8 mouse cellular contexts compared by ENCODE assay signal in genomic region chr7:132576891-132577290, GRCm38 (mm10). TPM values are rescaled to one million over a fixed set of nuclear protein-coding genes. Genes with fewer than 3 reads are reported as not detected.
A peak's percentile ranks its signal among the peaks of the same experiment; 100 is the strongest.
DNase-seq lines count a peak whose midpoint lies in the region; ATAC-seq and TF ChIP-seq lines count a peak whose summit lies in the region.

No protein-coding gene starts in this region.

- no peak for TF ChIP-seq CTCF in forebrain, postnatal 0 days (IDR thresholded peaks at IDR 0.05; ENCODE audit: low read depth)

- H3K36me3 ChIP-seq in forebrain, embryonic 10.5 days (replicated peaks), result no peaks in the 10 kb centered on the region
- no peaks in the 10 kb centered on the region for H3K36me3 ChIP-seq in forebrain, postnatal 0 days (ENCODE audit: insufficient read depth)
- H3K36me3 ChIP-seq in lung, embryonic 16.5 days (ENCODE audit: control insufficient read depth, insufficient read depth, low read length), result no peaks in the 10 kb centered on the region
- no peaks in the 10 kb centered on the region for H3K36me3 ChIP-seq in limb, embryonic 11.5 days (ENCODE audit: control insufficient read depth, insufficient read depth, low read length)
- H3K36me3 ChIP-seq in stomach, embryonic 15.5 days, result no peaks in the 10 kb centered on the region

- no peak for DNase-seq in forebrain, embryonic 10.5 days (ENCODE audit: extremely low spot score, low spot score)
- DNase-seq in forebrain, postnatal 0 days, result no peak
- DNase-seq in lung, postnatal 25 days (ENCODE audit: low spot score), result no peak
- DNase-seq in limb, embryonic 11.5 days (ENCODE audit: low spot score), result no peak
- DNase-seq in frontal cortex, postnatal 25 days (ENCODE audit: low spot score in 2 of 2), result no peak
- no peak for DNase-seq in left cerebral cortex, postnatal 4 days

- no peaks in the 10 kb centered on the region for H3K9me3 ChIP-seq in forebrain, embryonic 10.5 days
- H3K9me3 ChIP-seq in forebrain, postnatal 0 days (ENCODE audit: low read length), result no peaks in the 10 kb centered on the region
- no peaks in the 10 kb centered on the region for H3K9me3 ChIP-seq in lung, embryonic 16.5 days (ENCODE audit: control insufficient read depth, low read length)
- H3K9me3 ChIP-seq in limb, embryonic 11.5 days (ENCODE audit: control insufficient read depth, low read length), result no peaks in the 10 kb centered on the region
- no peaks in the 10 kb centered on the region for H3K9me3 ChIP-seq in stomach, embryonic 15.5 days

- no peak for ATAC-seq in forebrain, postnatal 0 days
- ATAC-seq in lung, embryonic 16.5 days (ENCODE audit: low read depth), result no peak
- no peak for ATAC-seq in limb, embryonic 11.5 days (ENCODE audit: insufficient number of reproducible peaks, low FRiP score, low TSS enrichment, low read depth)
- no peak for ATAC-seq in stomach, embryonic 15.5 days (ENCODE audit: insufficient read depth, low FRiP score, low read depth)

- peak overlapping the region; percentile 73; the same call in 1 of the 2 replicates for H3K4me3 ChIP-seq in forebrain, embryonic 10.5 days
- no peak overlapping the region for H3K4me3 ChIP-seq in forebrain, postnatal 0 days (ENCODE audit: low read depth, low read length)
- peak overlapping the region; percentile 71; the same call in 1 of the 2 replicates for H3K4me3 ChIP-seq in lung, embryonic 16.5 days (ENCODE audit: low read length)
- H3K4me3 ChIP-seq in limb, embryonic 11.5 days (ENCODE audit: low read depth, low read length), result no peak overlapping the region
- H3K4me3 ChIP-seq in stomach, embryonic 15.5 days (replicated peaks), result peak overlapping the region; percentile 70

- H3K27me3 ChIP-seq in forebrain, embryonic 10.5 days (ENCODE audit: poor library complexity, severe bottlenecking), result peaks cover 48% of the 10 kb centered on the region
- peaks cover 4% of the 10 kb centered on the region; the same call in 1 of the 2 replicates for H3K27me3 ChIP-seq in forebrain, postnatal 0 days (ENCODE audit: insufficient read depth, low read length)
- no peaks in the 10 kb centered on the region for H3K27me3 ChIP-seq in lung, embryonic 16.5 days (ENCODE audit: control insufficient read depth, insufficient read depth, low read depth, low read length)
- no peaks in the 10 kb centered on the region for H3K27me3 ChIP-seq in limb, embryonic 11.5 days (ENCODE audit: control insufficient read depth, insufficient read depth, low read length)
- no peaks in the 10 kb centered on the region for H3K27me3 ChIP-seq in stomach, embryonic 15.5 days (replicated peaks)

- intact Hi-C loops in left cerebral cortex, postnatal 4 days (cut with DNase I), result no loop called here

- H3K4me2 ChIP-seq in forebrain, postnatal 0 days (ENCODE audit: low read depth), result no peak overlapping the region
- H3K4me2 ChIP-seq in lung, embryonic 16.5 days (ENCODE audit: low read depth, low read length), result peak overlapping the region; percentile 56
- peak overlapping the region; percentile 75 for H3K4me2 ChIP-seq in limb, embryonic 11.5 days (ENCODE audit: low read depth, severe bottlenecking)
- H3K4me2 ChIP-seq in stomach, embryonic 15.5 days, result peak overlapping the region; percentile 78

- H3K4me1 ChIP-seq in forebrain, embryonic 10.5 days, result peaks cover 38% of the 10 kb centered on the region
- H3K4me1 ChIP-seq in forebrain, postnatal 0 days (ENCODE audit: insufficient read depth), result peaks cover 5% of the 10 kb centered on the region; the same call in 1 of the 2 replicates
- H3K4me1 ChIP-seq in lung, embryonic 16.5 days (replicated peaks; ENCODE audit: control insufficient read depth, insufficient read depth, low read length), result peaks cover 22% of the 10 kb centered on the region
- no peaks in the 10 kb centered on the region for H3K4me1 ChIP-seq in limb, embryonic 11.5 days (ENCODE audit: control insufficient read depth, insufficient read depth, low read length)
- H3K4me1 ChIP-seq in stomach, embryonic 15.5 days, result peaks cover 15% of the 10 kb centered on the region

- peak overlapping the region; percentile 93 for H3K27ac ChIP-seq in forebrain, embryonic 10.5 days
- no peak overlapping the region for H3K27ac ChIP-seq in forebrain, postnatal 0 days (ENCODE audit: low read depth, low read length)
- H3K27ac ChIP-seq in lung, embryonic 16.5 days (ENCODE audit: low read length), result peak overlapping the region; percentile 98; the same call in 1 of the 2 replicates
- no peak overlapping the region for H3K27ac ChIP-seq in limb, embryonic 11.5 days (replicated peaks; ENCODE audit: low read depth, low read length)
- peak overlapping the region; percentile 97 for H3K27ac ChIP-seq in stomach, embryonic 15.5 days

- H3K9ac ChIP-seq in forebrain, postnatal 0 days, result no peak overlapping the region
- peak overlapping the region; percentile 49 for H3K9ac ChIP-seq in lung, embryonic 16.5 days (ENCODE audit: low read length)
- no peak overlapping the region for H3K9ac ChIP-seq in limb, embryonic 11.5 days (ENCODE audit: low read length)
- H3K9ac ChIP-seq in stomach, embryonic 15.5 days, result peak overlapping the region; percentile 22; the same call in 1 of the 2 replicates

- WGBS in forebrain, embryonic 10.5 days, result 57% methylated on average over 4 of the region's 4 CpGs
- WGBS in forebrain, postnatal 0 days, result 60% methylated on average over 4 of the region's 4 CpGs
- WGBS in lung, embryonic 16.5 days, result 42% methylated on average over 4 of the region's 4 CpGs
- 55% methylated on average over 4 of the region's 4 CpGs for WGBS in limb, embryonic 11.5 days
- WGBS in stomach, embryonic 15.5 days, result 49% methylated on average over 4 of the region's 4 CpGs

RNA-seq across cellular contexts. Expression of gene Oat, which starts 0.7 kb away (rescaled TPM):
- polyA plus RNA-seq in forebrain, embryonic 10.5 days (2016; fragmentation: Nextera tagmentation; extraction: Ambion mirVana), result 126 and 129 TPM in 2 replicates
- total RNA-seq in forebrain, postnatal 0 days (2014; rRNA removed), result 100 and 105 TPM in 2 replicates
- 96.4 and 105 TPM in 2 replicates for polyA plus RNA-seq in forebrain, postnatal 0 days (2015; fragmentation: Nextera tagmentation; extraction: Ambion mirVana)
- 286 and 290 TPM in 2 replicates for polyA plus RNA-seq in lung, embryonic 16.5 days (2015; fragmentation: Nextera tagmentation; extraction: Ambion mirVana)
- polyA plus RNA-seq in limb, embryonic 11.5 days (2014; fragmentation: Nextera tagmentation; extraction: Ambion mirVana), result 136 and 139 TPM in 2 replicates
- 406 and 472 TPM in 2 replicates for polyA plus RNA-seq in stomach, embryonic 15.5 days (2015; fragmentation: Nextera tagmentation; extraction: Ambion mirVana)
- total RNA-seq in left cerebral cortex, postnatal 4 days (2021), result 10 to 100 TPM; 65.5 to 68.2 TPM

RNA-seq across cellular contexts. Expression of gene Nkx1-2, which starts 22.5 kb away (rescaled TPM):
- polyA plus RNA-seq in forebrain, embryonic 10.5 days (2016; fragmentation: Nextera tagmentation; extraction: Ambion mirVana), result 0.09 and 0.15 TPM in 2 replicates
- 0.08 TPM in 1 of 2 replicates, not detected in the other for total RNA-seq in forebrain, postnatal 0 days (2014; rRNA removed)
- not detected in 2 replicates for polyA plus RNA-seq in forebrain, postnatal 0 days (2015; fragmentation: Nextera tagmentation; extraction: Ambion mirVana)
- polyA plus RNA-seq in lung, embryonic 16.5 days (2015; fragmentation: Nextera tagmentation; extraction: Ambion mirVana), result not detected in 2 replicates
- 0.04 and 0.09 TPM in 2 replicates for polyA plus RNA-seq in limb, embryonic 11.5 days (2014; fragmentation: Nextera tagmentation; extraction: Ambion mirVana)
- 0.12 and 0.13 TPM in 2 replicates for polyA plus RNA-seq in stomach, embryonic 15.5 days (2015; fragmentation: Nextera tagmentation; extraction: Ambion mirVana)
- not detected for total RNA-seq in left cerebral cortex, postnatal 4 days (2021)

RNA-seq across cellular contexts. Expression of gene Lhpp, which starts 33.5 kb away (rescaled TPM):
- 17.3 and 17.4 TPM in 2 replicates for polyA plus RNA-seq in forebrain, embryonic 10.5 days (2016; fragmentation: Nextera tagmentation; extraction: Ambion mirVana)
- 37.5 and 40.7 TPM in 2 replicates for total RNA-seq in forebrain, postnatal 0 days (2014; rRNA removed)
- 50.1 and 53.8 TPM in 2 replicates for polyA plus RNA-seq in forebrain, postnatal 0 days (2015; fragmentation: Nextera tagmentation; extraction: Ambion mirVana)
- polyA plus RNA-seq in lung, embryonic 16.5 days (2015; fragmentation: Nextera tagmentation; extraction: Ambion mirVana), result 15.9 and 18.8 TPM in 2 replicates
- polyA plus RNA-seq in limb, embryonic 11.5 days (2014; fragmentation: Nextera tagmentation; extraction: Ambion mirVana), result 20.6 and 22.4 TPM in 2 replicates
- polyA plus RNA-seq in stomach, embryonic 15.5 days (2015; fragmentation: Nextera tagmentation; extraction: Ambion mirVana), result 14.7 and 15.9 TPM in 2 replicates
- 10 to 100 TPM; 34.6 TPM for total RNA-seq in left cerebral cortex, postnatal 4 days (2021)

Comparison
In these comparisons a context has a peak if more than half of its experiments do, and no peak if none do; other contexts are left out.
1. H3K27ac ChIP-seq: peak in forebrain, embryonic 10.5 days (single experiment), lung, embryonic 16.5 days (single experiment) and stomach, embryonic 15.5 days (single experiment); none in forebrain, postnatal 0 days (single experiment) and limb, embryonic 11.5 days (single experiment).
2. H3K4me3 ChIP-seq: peak in forebrain, embryonic 10.5 days (single experiment), lung, embryonic 16.5 days (single experiment) and stomach, embryonic 15.5 days (single experiment); none in forebrain, postnatal 0 days (single experiment) and limb, embryonic 11.5 days (single experiment).
3. H3K9ac ChIP-seq: peak in lung, embryonic 16.5 days (single experiment) and stomach, embryonic 15.5 days (single experiment); none in forebrain, postnatal 0 days (single experiment) and limb, embryonic 11.5 days (single experiment).